Mouse (Mus musculus) megakaryocyte, embryonic 14.5 days (primary cell): ENCODE results near the gene Pknox2.

Experiments
- FLI1 ChIP-seq: IDR thresholded peaks from 2 replicates; pipeline ENCODE4 v1.6.1; 2012; ENCODE audit warnings: low read length, inconsistent platforms, mixed read lengths
- GATA1 ChIP-seq: IDR thresholded peaks from 3 replicates; pipeline ENCODE4 v1.6.1; 2012; ENCODE audit warnings: mixed read lengths, low read length, inconsistent platforms, borderline replicate concordance

DNA sequence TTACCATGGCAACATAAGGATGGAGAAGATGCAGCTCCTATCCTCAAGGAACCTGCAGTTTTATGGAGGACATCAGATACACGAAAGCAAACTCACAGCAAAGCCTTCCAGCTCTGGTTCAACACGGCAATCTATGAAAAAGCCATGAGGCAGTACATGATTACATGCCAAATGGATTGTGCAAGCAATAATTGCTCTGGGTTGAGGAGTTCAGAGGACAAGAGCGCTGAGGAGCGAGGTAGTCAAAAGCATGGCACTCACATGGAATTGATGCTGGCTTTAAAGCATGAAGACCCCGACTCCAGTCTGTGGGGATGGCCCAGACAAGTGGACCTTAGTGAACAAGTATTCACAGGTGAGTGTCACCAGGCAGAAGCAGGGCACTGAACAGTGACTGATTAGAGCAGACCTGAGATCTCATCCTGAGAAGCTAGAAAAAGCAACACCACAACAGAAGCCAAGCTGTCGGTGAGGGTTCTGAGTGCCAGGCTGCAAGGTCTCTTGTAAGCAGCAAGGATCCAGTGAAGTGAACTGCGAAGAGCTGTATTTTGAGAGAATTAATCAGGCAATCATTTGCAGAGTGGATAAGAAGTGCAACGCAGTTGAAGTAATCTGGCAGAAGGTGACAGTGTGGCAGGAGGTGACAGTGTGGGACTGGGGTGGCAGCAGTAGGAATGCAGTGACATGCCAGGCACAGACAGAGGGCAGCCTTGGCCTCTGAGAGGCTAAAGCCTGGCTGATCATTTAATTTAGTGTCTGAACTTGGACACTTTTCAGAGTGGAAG, 22.3 kb downstream of the Pknox2 start:
- no peak for TF ChIP-seq GATA1
- no peak for TF ChIP-seq FLI1
